Mouse (Mus musculus) neutrophil, adult 5-6 weeks (primary cell): ENCODE measurements around the gene Sec61b. TPM values are rescaled to one million over a fixed set of nuclear protein-coding genes. Genes with fewer than 3 reads are reported as not detected.

Source experiments
- total RNA-seq: library from RNA; stranded (forward); fragments of 200-1000 nt; gene quantifications from 2 replicates; pipeline ENCODE4 v1.2.3, GENCODE M21; 2017

Gene Sec61b
- total RNA-seq, 1 experiment from 2014 or later, result 57.4 TPM

Other genes with a start within 250 kb of the Sec61b start
- 47.7 and 51.8 TPM in 2 replicates for gene Tgfbr1, start 121.4 kb upstream of the Sec61b start, total RNA-seq
- gene Alg2, start 325 bp upstream of the Sec61b start, total RNA-seq, result 12.2 and 15.2 TPM in 2 replicates